Mouse (Mus musculus) ES-E14 (cell line): Measurements from ENCODE around the gene 5730455P16Rik. TPM values are rescaled to one million over a fixed set of nuclear protein-coding genes. Genes with fewer than 3 reads are reported as not detected.

Source experiments
- DNase-seq: peaks from one replicate; pipeline ENCODE4 v3.0.0-alpha.2; 2013; ENCODE audit warnings: low read depth, low spot score
- H3K27ac ChIP-seq: 2 replicates; pipeline ENCODE4 v1.5.1; 2012; ENCODE audit warnings: low read depth, mild to moderate bottlenecking, low read length, moderate library complexity, mixed read lengths; ENCODE audit not compliant: poor library complexity, insufficient read depth, severe bottlenecking
- H3K36me3 ChIP-seq: 2 replicates; pipeline ENCODE4 v1.6.1; 2012; ENCODE audit warnings: mild to moderate bottlenecking, low read length, moderate library complexity, mixed read lengths; ENCODE audit not compliant: control insufficient read depth, poor library complexity, insufficient read depth, severe bottlenecking
- H3K4me1 ChIP-seq, 2 experiments: fragments of 150-350 bp in 1 of 2; sonication (generic) in 1 of 2; 2 replicates each; pipeline ENCODE4 v1.6.1; 2012; ENCODE audit warnings: low read length in 2 of 2, mild to moderate bottlenecking in 1 of 2, mixed read lengths in 1 of 2; ENCODE audit not compliant: control insufficient read depth in 2 of 2, insufficient read depth in 2 of 2, poor library complexity in 1 of 2
- H3K4me3 ChIP-seq, 2 experiments: fragments of 150-350 bp in 1 of 2; sonication (generic) in 1 of 2; 2 replicates each; pipeline ENCODE4 v1.5.1; 2012; ENCODE audit warnings: low read length in 2 of 2, low read depth in 1 of 2, mild to moderate bottlenecking in 1 of 2, mixed read lengths in 1 of 2; ENCODE audit not compliant: insufficient read depth in 1 of 2, poor library complexity in 1 of 2, severe bottlenecking in 1 of 2
- H3K9ac ChIP-seq: 2 replicates; pipeline ENCODE4 v1.6.1; 2012; ENCODE audit warnings: low read depth, mild to moderate bottlenecking, low read length, mixed read lengths; ENCODE audit not compliant: poor library complexity, insufficient read depth, severe bottlenecking
- H3K9me3 ChIP-seq: fragments of 150-350 bp; sonication (generic); 2 replicates; pipeline ENCODE4 v1.6.1; 2012; ENCODE audit warnings: low read depth, mild to moderate bottlenecking, low read length; ENCODE audit not compliant: control insufficient read depth, insufficient read depth
- CHD2 ChIP-seq: IDR thresholded peaks from 2 replicates; pipeline ENCODE4 v1.6.1; 2014; ENCODE audit warnings: mild to moderate bottlenecking, low read depth, low read length, inconsistent platforms
- HCFC1 ChIP-seq: IDR thresholded peaks from 2 replicates; pipeline ENCODE4 v1.6.1; 2012; ENCODE audit warnings: low read length, inconsistent platforms, borderline replicate concordance; ENCODE audit not compliant: insufficient read depth
- MAFK ChIP-seq: IDR thresholded peaks from 2 replicates; pipeline ENCODE4 v1.6.1; 2014; ENCODE audit warnings: mild to moderate bottlenecking, low read depth, low read length, inconsistent platforms; ENCODE audit not compliant: insufficient read depth
- ZC3H11A ChIP-seq: IDR thresholded peaks from 2 replicates; pipeline ENCODE4 v1.6.1; 2012; ENCODE audit warnings: low read depth, mild to moderate bottlenecking, inconsistent platforms, low read length, borderline replicate concordance
- ZNF384 ChIP-seq: IDR thresholded peaks from 2 replicates; pipeline ENCODE4 v1.6.1; 2012; ENCODE audit warnings: low read depth, low read length, inconsistent platforms
- in situ Hi-C, 2 experiments: fragments of 600-800 bp; cut with MboI; formaldehyde crosslinking; loops; one replicate each; pipeline ENCODE4 v1.15.1; 2025; ENCODE audit warnings: low sequenced_read_pairs in 2 of 2, inconsistent platforms in 1 of 2; ENCODE audit not compliant: unreplicated experiment in 2 of 2
- total RNA-seq: library from RNA; depleted of rRNA; stranded (reverse); fragments of 300-350 nt; gene quantifications from 2 replicates; pipeline ENCODE4 v1.2.3, GENCODE M21; 2012

The 5730455P16Rik gene
- total RNA-seq, 1 experiment, result 11.5 TPM

DNA sequence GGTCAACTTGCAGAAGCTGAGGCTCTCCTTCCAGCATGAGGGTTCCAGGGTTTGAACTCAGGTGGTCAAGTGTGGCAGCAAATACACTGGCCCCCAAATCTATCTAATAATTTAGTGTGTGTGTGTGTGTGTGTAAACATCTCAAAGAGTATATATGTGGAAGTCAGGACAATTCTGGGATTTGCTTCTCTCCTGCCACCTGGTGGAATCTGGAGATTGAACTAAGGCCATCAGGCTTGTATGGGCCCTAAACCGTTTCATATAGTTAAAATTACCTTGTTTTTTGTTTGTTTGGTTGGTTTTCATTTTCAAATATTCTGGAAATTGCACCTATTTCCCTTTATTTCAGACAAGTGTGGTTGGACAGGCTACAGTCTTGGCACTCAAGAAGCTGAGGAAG, 8.9 kb downstream of the 5730455P16Rik start:
- H3K9me3 ChIP-seq, result no peaks in the 10 kb centered on the region
- H3K36me3 ChIP-seq, result peaks cover 5% of the 10 kb centered on the region
- H3K4me1 ChIP-seq, result no peaks in the 10 kb centered on the region
- no peak for DNase-seq
- TF ChIP-seq CHD2 (no peak), ZC3H11A (no peak)
- H3K4me3 ChIP-seq, result no peak overlapping the region
- no peak overlapping the region for H3K9ac ChIP-seq
- H3K27ac ChIP-seq, result no peak overlapping the region
- in situ Hi-C loops, result no loop called here

DNA sequence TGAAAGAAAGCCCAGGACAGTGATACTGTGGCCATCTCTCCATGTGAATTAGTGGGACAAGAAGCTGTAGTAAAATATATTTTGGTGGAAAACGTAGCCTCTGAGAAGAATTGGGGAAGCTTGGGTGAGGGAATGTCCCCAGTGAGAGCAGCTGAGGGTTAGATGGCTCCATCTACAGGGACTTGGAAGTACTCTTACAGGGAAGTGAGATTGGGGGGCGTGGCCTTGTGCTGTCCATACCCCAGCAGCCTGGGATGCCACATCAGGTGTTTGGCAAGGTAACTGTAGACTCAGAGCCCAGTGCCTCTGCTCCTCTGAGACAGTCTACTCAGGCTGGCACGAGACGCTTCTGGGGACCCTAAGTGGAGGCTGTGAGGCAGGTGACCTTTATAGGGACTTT, 23.0 kb downstream of the 5730455P16Rik start:
- no peaks in the 10 kb centered on the region for H3K9me3 ChIP-seq
- no peak overlapping the region for H3K9ac ChIP-seq
- H3K27ac ChIP-seq, result no peak overlapping the region
- H3K36me3 ChIP-seq, result no peaks in the 10 kb centered on the region
- in situ Hi-C loops, result no loop called here
- no peak for TF ChIP-seq HCFC1
- TF ChIP-seq ZNF384, result no peak
- no peak for TF ChIP-seq MAFK
- TF ChIP-seq ZC3H11A, result no peak
- TF ChIP-seq CHD2, result no peak
- no peak for DNase-seq
- H3K4me1 ChIP-seq, result no peaks in the 10 kb centered on the region
- H3K4me3 ChIP-seq, result no peak overlapping the region

DNA sequence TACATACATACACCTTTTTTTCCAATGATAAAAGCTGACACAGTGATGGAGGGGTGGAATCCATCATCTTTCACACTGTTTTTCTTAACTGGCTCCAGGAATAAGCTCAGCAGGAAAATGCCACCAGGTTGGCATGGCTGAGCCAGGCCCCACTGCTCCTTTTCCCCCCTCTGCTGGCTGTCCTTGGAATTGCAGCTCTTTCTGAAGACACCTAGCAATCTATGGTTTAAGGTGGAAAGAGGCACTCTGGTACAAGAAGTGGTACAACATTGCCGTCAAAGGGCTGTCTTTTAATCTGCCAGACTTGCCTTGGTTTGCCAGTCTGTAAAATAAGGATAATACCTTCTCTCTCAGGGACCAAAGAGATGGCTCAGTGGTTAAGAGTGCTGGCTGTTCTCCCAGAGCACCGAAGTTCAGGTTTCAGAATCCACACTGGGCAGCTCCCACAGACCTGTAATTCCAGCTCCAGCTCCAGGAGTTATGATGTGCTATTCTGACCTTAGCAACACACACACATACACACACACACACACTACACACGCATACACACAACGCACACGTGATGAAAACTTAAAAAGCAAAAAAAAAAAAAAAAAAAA, 25.9 kb downstream of the 5730455P16Rik start:
- in situ Hi-C loops, result no loop called here
- TF ChIP-seq ZNF384 (no peak), ZC3H11A (peak; percentile 65; the same call in 1 of the 2 replicates)
- H3K4me3 ChIP-seq, result no peak overlapping the region
- H3K27ac ChIP-seq, result no peak overlapping the region
- peak; percentile 69 for DNase-seq
- H3K9ac ChIP-seq, result no peak overlapping the region
- no peaks in the 10 kb centered on the region for H3K4me1 ChIP-seq
- no peaks in the 10 kb centered on the region for H3K9me3 ChIP-seq
- H3K36me3 ChIP-seq, result no peaks in the 10 kb centered on the region

DNA sequence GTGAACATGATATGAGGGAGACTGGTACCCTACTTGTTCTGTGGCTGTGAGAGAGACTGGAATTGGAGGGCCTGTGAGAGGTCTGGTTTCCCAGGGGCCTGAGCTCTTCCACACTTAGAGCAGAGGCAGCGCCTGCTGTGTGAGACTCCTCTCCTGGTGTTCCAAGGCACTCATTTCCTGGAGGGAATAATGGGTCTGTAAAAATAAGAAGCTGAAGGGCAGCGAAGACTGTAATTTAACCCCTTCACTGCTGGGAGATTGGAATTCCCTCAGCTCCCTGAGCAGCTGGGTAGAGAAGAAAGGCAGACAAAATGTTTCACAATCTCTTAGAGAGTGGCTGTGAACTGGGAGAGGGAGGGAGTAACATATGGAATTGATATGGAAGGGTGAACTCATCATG, 35.4 kb downstream of the 5730455P16Rik start:
- H3K27ac ChIP-seq, result no peak overlapping the region
- no peak for DNase-seq
- no peak overlapping the region for H3K4me3 ChIP-seq
- TF ChIP-seq HCFC1, result no peak
- H3K36me3 ChIP-seq, result no peaks in the 10 kb centered on the region
- H3K9me3 ChIP-seq, result no peaks in the 10 kb centered on the region
- in situ Hi-C loops, result no loop called here
- no peak overlapping the region for H3K9ac ChIP-seq
- H3K4me1 ChIP-seq, result peaks cover 0 to under 1% of the 10 kb centered on the region in 2 experiments; a peak in 2 of 4 replicates

DNA sequence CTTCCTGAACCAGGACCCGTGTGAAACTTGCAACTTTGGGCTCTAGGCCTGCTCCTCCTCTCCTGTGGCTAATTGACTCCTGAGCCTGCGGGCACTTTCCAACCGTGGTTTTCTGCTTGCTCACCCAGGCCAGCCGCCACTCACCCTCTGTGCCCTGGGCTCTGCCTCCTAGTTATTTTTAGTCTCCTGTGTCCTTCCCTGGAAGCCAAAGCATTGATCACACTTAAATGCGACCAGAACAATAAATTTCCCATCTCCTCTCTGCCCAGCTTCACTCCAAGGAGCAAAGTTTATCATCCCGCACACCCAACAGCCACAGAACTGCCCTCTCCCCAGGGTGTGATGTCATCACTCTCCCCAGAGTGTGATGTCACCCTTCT, 41.5 kb downstream of the 5730455P16Rik start:
- TF ChIP-seq ZNF384 (no peak), MAFK (no peak), HCFC1 (no peak), CHD2 (no peak)
- DNase-seq, result no peak
- in situ Hi-C loops, result no loop called here
- H3K9ac ChIP-seq, result no peak overlapping the region
- no peak overlapping the region for H3K27ac ChIP-seq
- no peaks in the 10 kb centered on the region for H3K36me3 ChIP-seq
- no peak overlapping the region for H3K4me3 ChIP-seq
- peaks cover 4 to 22% of the 10 kb centered on the region in 2 experiments; a peak in 2 of 4 replicates for H3K4me1 ChIP-seq
- no peaks in the 10 kb centered on the region for H3K9me3 ChIP-seq
